Mouse (Mus musculus): Measurements from ENCODE around the gene Camta2. TPM values are rescaled to one million over a fixed set of nuclear protein-coding genes. Genes with fewer than 3 reads are reported as not detected.

Gene Camta2
- total RNA-seq, 2 experiments from 2014 or later = 5.1 to 9.1 TPM

DNA sequence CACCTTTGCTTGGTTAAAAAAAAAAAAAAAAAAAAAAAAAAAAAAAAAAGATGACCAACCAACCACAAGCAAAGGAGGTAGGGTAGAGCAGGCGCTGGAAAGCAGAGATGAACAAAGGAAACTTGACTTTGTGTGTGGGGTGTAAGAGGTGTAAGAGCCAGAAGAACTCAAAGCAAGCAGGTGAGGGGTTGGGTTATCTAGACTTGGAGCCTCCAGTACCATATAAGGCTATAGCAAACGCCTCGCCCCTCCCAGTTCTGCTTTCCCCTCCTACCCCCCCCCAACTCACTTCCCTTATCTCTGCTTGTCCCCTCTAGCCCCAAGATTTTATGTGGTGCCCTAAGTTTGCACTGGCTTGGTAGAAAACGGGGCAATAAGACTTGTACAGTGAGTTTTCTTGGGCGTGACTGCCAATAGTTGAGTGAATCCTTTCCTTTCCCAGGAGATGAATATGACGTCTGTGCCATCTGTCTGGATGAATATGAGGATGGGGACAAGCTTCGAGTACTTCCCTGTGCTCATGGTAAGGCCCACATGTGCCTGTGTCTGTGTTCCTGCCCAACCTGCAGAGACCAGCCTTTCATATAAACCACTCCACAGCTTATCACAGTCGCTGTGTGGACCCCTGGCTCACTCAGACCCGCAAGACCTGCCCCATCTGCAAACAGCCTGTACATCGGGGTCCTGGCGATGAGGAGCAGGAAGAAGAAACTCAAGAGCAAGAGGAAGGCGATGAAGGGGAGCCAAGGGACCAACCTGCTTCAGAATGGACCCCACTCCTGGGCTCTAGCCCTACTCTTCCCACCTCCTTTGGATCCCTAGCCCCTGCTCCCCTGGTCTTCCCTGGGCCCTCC lies 37.4 kb downstream of the Camta2 start:
- ATAC-seq (replicated peaks; ENCODE audit: poor library complexity) = peak; percentile 5; the same call in 1 of the 2 replicates

DNA sequence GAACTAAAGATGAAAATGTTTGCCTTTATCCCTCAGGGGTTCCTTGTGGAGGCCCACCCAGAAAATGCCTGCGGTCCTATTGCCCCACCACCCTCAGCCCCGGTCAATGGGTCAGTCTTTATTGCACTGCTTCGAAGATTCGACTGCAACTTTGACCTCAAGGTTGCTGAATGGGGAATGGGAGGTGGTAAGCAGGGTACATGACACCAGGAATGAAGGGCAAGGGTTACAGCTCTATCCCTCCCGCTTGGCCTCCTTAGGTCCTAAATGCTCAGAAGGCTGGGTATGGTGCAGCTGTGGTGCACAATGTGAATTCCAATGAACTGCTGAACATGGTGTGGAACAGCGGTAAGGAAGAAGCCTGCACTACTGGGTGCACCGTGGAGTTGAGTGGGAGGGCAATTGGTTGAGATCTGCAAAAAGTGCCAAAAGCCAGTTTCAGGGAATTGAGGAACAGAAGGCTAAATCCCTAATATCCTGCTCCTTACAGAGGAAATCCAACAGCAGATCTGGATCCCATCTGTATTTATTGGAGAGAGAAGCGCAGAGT lies 38.6 kb downstream of the Camta2 start:
- no peak for ATAC-seq (replicated peaks; ENCODE audit: poor library complexity)

- 0 out of 2 replicates have a peak, but pooled peaks have one; percentile 3 for ATAC-seq (replicated peaks; ENCODE audit: poor library complexity)
These were observed 39.4 kb downstream of the Camta2 start for GRCm38 (mm10) chr11:70648512-70648911.

DNA sequence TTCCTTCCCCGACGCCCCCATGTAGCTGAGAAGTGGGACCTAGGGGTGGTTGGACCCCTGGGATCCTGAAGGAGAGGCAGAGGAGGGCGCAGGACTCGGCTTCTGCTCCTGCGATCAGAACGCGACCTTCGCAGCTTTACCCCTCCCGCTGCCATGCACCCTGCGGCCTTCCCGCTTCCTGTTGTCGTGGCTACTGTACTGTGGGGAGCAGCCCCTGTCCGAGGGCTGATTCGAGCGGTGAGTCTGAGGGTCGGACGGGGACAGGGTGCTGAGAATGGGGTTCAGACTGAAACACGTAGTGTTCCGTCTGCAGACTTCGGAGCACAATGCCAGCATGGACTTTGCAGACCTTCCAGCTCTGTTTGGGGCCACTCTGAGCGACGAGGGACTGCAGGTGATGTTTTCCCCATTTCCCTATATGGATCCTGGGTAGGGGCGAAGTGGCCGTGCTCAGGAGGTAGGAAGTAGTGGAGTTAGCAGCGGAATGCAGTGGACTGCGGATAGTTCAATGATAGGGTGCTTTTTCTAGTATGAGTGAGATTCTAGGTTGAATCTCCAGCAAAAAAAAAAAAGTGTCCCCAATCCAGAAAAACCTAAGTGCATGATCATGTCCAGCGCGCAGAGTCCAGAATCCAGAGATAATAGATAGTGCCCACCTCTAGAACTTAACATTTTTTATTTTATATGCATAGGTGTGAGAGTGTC lies 40.0 kb downstream of the Camta2 start:
- ATAC-seq (replicated peaks; ENCODE audit: poor library complexity) = peak; percentile 9; the same call in 1 of the 2 replicates

DNA sequence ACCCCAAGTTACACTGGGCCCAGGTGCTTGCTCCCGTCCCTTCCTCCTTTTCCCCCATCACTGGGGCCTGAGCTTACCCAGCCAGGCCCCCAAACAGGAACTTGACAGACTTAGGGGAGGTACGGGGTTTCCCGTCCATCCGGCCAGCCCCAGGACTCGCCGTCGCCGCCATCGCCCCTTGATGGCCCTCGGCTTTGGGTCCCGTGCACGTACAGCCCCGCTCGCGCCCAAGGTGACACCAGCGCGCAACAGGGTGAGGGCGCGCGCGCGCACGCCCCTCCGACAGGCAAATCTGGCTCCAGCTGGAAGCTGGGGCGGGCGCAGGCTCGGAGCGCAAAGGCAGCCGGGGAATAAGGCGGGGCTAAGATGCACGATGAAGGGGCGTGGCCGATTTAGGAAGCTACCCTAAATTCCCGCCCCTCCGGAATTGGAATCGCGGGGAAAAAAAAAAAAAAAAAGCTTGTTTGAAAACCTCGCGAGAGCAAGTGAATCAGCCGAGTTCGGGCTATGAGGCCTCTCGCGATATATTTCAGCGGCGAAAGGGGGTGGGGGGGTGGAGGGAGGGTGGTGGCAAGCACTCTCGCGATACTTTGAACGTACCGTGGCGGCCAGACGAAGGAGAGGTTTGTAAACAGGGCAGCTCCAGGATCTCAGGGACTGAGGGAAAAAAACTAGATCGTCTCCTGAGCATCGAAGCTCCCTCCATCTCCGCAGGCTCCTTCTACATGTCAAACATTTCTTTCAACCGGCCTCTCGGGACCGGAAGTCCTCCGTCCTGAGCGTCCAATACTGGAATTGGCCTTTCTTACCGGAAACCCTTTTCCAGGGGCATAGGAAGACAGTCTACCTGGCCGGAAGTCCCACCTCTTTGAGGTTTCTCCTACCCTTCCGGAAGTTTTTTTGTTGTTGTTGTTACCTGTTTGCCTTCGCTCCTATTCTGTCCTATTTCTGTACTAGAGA lies 40.9 kb downstream of the Camta2 start, which contains the start of the genes Rnf167 and Slc25a11:
Gene Rnf167, plus strand, starts transcription at position 545 of the 960 bp plus-strand sequence.
Gene Slc25a11, minus strand, starts transcription at position 789 of the 960 bp plus-strand sequence.
- peak; percentile 74 for ATAC-seq (replicated peaks; ENCODE audit: poor library complexity)

GRCm38 (mm10) chr11:70646259-70646555 lies 41.7 kb downstream of the Camta2 start:
- no peak for ATAC-seq (replicated peaks; ENCODE audit: poor library complexity)

DNA sequence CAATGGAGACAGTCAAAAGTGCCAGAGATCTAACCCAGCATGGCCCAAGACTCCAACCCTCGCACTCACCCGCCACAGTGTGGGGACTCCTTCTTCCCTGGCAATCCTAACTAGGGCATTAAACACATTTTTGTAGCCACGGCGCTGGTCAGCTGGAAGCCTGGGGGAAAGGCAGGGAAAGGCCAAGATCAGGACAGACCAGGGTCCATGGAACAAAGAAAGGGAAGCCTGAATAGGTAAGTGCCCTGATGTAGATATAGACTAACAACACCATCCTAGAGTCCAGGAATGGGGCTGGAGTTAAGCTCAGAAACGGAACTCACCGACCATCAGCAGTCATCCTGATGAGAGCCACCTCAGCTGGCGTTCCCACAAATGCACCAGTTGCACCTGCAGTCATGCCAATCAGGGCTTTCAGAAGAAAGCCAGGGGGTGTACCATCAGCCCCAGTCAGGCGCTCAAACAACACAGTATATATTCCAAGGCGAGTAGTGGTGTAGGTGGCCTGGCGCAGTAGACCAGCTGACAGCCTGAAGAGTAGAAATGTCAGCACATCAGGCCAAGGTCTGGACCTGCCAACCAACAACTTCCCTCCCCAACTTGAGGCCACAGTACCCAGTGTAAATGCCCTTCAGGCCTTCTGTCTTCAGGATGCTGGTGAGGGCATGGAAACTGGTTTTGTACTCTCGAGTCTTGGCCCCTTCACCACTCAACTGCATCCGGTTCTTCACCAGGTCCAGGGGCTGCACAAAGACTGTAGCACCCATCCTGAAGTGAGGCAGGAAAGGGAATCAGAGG lies 42.2 kb downstream of the Camta2 start:
- ATAC-seq (replicated peaks; ENCODE audit: poor library complexity) = no peak

DNA sequence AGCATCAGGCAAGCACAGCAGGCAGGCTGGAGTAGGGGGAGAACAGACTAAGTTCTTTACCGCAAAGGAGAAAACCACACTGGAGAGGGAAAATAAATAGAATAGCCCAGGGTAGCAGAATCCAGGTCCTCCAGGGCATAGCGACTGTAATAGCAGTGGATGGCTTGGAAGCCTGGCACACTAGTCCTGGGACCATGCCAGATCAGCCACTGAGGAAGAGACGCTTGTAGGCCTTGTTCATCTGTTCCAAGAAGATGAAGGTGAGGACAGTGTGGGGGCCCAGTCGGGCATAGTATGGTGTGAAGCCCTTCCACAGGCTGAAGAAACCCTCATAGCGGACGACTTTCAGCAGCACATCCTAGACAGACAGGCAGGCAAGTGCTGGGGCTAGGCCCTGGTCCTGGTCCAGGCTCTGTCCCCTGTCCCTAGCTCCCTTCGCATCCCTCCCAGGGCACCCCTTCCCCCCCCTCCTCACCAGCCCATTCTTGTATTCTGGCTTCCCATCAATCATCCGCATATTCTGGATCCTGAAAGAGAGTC lies 43.3 kb downstream of the Camta2 start:
- ATAC-seq (replicated peaks; ENCODE audit: poor library complexity) = no peak

GRCm38 (mm10) chr11:70643051-70643450 lies 44.9 kb downstream of the Camta2 start:
- no peak for ATAC-seq (replicated peaks; ENCODE audit: poor library complexity)

GRCm38 (mm10) chr11:70641241-70641640 lies 46.7 kb downstream of the Camta2 start:
- no peak for ATAC-seq (replicated peaks; ENCODE audit: poor library complexity)

GRCm38 (mm10) chr11:70639976-70640375 lies 47.9 kb downstream of the Camta2 start:
- ATAC-seq (replicated peaks; ENCODE audit: poor library complexity) = no peak

DNA sequence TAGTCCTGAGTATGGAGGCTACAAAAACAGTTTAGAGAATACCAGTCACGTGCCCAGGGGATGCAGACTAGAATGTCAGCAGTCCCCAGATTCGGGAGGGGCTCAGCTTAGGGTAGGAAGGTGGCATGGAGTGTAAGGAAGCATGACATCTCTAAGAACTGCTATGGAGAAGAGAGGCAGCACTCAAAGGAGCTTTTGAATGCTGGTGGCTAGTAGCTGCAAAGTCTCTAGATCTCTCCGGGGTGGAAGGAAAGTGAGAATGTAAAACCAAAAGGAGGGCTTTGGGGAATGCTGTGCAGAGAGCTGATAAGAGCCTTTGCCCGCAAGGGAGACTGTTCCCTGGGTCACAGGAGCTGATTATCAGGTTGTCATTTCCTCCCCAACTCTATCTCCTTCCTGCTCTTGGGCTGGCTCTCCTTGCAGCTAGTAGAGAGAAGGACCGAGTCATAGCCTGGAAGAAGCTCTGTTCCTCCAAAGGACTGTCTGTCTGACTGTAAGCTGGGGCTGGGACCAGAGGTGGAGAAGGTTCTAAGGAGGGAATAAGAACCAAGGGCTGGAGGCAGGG lies 49.1 kb downstream of the Camta2 start, which contains the start of gene Gp1ba:
Gene Gp1ba, plus strand, starts transcription at position 409 of the 565 bp plus-strand sequence.
- ATAC-seq (replicated peaks; ENCODE audit: poor library complexity) = peak; percentile 94

DNA sequence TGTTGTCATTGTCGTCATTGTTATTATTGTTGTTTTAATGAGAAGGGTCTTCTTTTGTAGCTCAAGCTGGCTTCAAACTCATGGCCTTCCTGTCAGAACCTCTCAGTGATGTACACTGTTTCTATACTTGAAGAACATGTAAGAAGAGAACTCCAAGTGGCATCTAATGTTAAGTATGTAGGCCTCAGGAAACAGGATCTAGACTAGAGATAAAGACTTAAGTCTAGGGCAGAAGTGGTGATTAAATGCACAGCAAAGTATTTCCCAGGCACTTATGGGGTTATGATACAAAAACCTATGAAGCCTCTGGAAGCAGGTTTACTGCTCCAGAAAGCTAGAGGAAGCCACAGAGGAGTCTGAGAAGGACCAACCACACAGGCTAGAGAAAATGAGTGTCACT lies 49.6 kb downstream of the Camta2 start:
- ATAC-seq (replicated peaks; ENCODE audit: poor library complexity) = no peak

GRCm38 (mm10) chr11:70637764-70638163 lies 50.1 kb downstream of the Camta2 start:
- ATAC-seq (replicated peaks; ENCODE audit: poor library complexity) = no peak

DNA sequence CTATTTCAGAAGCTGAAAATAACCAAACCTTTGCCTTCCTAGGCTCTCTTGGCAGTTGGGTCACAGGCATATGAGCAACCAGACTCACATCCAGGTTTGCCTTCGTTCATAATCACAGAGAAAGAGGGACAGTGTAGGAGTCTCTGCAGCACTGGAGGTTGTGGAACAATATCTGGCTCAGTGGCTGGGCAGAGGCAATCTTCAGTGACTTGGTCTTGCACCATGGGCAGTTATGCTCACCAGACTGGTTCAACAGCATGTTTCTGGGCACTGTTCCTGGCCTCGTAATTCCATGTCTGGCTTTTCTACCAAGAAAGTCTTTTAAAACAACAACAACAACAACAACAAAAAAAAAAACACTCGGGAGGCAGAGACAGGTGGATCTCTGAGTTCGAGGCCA lies 52.3 kb downstream of the Camta2 start:
- ATAC-seq (replicated peaks; ENCODE audit: poor library complexity) = no peak

DNA sequence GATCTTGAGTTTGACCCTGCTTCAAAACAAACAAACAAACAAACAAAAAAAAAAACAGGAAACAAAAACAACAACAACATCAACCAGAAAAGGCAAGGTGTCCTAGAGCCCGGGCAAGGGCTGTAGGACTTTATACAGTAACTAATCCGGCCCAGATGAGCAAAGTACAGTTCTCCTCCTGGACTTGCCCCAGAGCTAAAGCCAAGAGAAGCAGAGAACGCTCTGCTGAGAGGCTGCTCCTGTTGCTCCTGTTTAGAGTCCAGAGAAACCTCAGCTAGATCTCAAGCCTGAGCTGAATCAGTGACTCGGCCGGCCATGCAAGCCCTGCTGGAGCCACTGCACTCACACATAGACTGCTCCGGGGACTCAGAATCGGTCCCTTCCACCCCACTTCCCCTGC lies 57.8 kb downstream of the Camta2 start:
- 0 out of 2 replicates have a peak, but pooled peaks have one; percentile 13 for ATAC-seq (replicated peaks; ENCODE audit: poor library complexity)

GRCm38 (mm10) chr11:70629557-70629956 lies 58.3 kb downstream of the Camta2 start:
- ATAC-seq (replicated peaks; ENCODE audit: poor library complexity) = peak; percentile 77

GRCm38 (mm10) chr11:70628431-70628830 lies 59.5 kb downstream of the Camta2 start:
- ATAC-seq (replicated peaks; ENCODE audit: poor library complexity) = no peak

DNA sequence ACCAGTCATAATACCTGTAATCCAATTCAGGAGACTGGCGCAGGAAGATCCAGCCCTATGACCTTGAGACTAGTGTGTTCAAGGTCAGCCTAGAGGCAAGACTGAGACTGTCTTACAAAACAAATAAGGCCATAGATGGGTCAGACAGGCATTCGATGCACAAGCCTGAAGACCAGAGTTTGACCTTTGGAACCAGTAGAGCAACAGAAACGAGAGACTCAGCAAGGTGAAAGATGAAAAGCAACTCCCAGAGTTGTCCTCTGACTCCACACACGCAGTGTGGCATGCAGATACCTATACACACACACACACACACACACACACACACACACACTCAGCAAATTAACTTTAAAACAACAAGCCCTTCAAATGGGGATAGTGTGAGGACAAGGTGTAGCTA lies 61.0 kb downstream of the Camta2 start:
- ATAC-seq (replicated peaks; ENCODE audit: poor library complexity) = no peak

Measured in megakaryocyte progenitor cell, adult 5-6 weeks (primary cell).